Mouse (Mus musculus): ENCODE measurements at regions not wholly inside any gene's neighbourhood (a gene's known extent, or its start where the extent isn't known, plus 50 kb on each side); places are given as distances from the start of the nearest gene placed in this dataset.

- no peak for DNase-seq (ENCODE audit: low read depth)
Measured at GRCm38 (mm10) chr10:97249760-97250159, 229.6 kb upstream of the Dcn start.

DNA sequence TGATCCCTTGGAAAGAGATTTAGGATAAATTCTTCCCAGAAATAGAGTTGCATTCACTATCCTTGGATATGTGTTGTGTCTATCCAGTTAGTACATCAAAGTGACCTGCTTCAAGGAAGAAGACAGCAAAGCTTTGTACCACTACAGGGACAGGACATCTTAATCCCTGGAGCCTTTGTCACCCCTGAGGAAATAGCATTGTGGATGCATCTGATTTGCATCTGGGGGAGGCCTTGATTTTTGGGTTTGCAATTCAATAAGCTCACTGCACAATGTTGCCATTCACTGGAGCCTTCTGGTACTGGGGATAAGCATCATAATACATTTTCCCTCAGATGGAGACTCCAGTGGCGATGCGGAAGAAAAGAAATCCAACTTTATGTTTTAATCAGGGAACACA, 229.2 kb upstream of the Dcn start:
- DNase-seq (ENCODE audit: low read depth), result no peak

- DNase-seq (ENCODE audit: low read depth), result no peak
Measured at GRCm38 (mm10) chr10:97265959-97266517, 213.4 kb upstream of the Dcn start.

GRCm38 (mm10) chr10:97282416-97282815, 197.0 kb upstream of the Dcn start:
- no peak for DNase-seq (ENCODE audit: low read depth)

GRCm38 (mm10) chr10:97282841-97283496, 196.4 kb upstream of the Dcn start:
- DNase-seq (ENCODE audit: low read depth), result no peak

- DNase-seq (ENCODE audit: low read depth), result no peak
Measured at GRCm38 (mm10) chr10:97304791-97305355, 174.5 kb upstream of the Dcn start.

GRCm38 (mm10) chr10:97309580-97309979, 169.8 kb upstream of the Dcn start:
- DNase-seq (ENCODE audit: low read depth), result no peak

DNA sequence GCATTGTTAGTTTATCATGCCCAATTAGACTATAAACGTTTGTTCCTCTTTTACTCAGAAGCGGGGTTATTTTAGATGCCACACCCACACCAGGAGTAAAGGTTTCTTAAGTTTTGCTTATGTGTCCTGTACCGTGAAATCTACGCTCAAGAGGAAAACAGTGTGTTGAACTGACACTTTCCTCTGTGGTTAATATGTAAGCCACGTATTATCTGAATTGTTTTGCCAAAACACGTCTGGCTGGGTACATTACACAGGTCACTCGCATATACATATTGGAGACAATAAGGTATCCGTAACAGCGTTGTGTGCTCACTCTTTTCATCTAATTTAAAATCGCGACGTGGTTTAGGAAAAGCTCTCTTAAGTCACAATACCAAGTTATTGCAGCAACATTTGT, 166.9 kb upstream of the Dcn start:
- no peak for DNase-seq (ENCODE audit: low read depth)

GRCm38 (mm10) chr10:97312978-97313377, 166.4 kb upstream of the Dcn start:
- peak; percentile 96 for DNase-seq (ENCODE audit: low read depth)

GRCm38 (mm10) chr10:97313407-97313901, 166.0 kb upstream of the Dcn start:
- DNase-seq (ENCODE audit: low read depth), result peak; percentile 94

- no peak for DNase-seq (ENCODE audit: low read depth)
Measured at GRCm38 (mm10) chr10:97332639-97333038, 146.8 kb upstream of the Dcn start.

DNA sequence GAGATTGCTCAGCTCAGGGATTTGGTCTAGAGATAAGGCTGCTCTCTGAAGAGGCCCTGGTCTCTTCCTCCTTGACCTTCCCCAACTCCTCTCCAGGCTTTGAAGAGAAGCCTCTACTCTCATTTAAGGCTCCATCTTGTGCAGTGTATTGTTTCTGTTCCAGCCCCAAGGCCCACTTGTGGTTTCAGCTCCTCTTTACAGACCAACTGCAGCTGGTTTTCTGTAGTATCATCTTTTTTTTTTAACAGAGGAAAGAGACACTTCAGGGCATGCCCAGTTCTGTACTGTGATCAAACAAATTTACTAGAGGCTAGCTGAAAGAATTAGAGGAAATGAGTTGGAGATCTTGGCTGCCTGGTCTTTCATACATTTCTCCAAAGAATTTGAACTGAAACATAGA, 145.4 kb upstream of the Dcn start:
- no peak for DNase-seq (ENCODE audit: low read depth)

DNA sequence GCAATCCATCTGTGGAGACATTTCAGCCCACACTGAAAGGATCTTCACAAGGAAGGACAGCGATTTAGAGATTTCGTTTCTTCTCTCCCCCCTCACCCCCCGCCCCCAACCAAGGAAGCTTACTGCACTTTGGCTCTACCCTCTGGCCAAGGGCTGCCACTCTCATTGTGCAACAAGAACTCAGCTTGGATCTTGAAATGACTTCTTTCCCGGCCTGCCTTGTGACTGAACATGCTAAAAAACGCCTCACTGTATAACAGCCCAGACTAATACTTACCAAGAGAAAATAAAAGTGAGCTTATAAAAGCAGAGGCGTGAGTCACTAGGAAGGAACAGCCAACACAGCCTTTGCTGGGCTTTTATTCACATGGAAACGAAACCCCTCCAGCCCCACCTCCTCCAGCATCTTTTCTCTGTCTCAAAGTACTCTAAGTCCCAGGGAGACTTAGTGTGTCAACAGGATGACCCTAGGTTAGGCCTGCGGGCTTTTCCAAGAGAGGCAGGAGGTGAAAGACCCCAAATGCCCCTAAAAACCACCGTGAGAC, 144.7 kb upstream of the Dcn start:
- DNase-seq (ENCODE audit: low read depth), result no peak

DNA sequence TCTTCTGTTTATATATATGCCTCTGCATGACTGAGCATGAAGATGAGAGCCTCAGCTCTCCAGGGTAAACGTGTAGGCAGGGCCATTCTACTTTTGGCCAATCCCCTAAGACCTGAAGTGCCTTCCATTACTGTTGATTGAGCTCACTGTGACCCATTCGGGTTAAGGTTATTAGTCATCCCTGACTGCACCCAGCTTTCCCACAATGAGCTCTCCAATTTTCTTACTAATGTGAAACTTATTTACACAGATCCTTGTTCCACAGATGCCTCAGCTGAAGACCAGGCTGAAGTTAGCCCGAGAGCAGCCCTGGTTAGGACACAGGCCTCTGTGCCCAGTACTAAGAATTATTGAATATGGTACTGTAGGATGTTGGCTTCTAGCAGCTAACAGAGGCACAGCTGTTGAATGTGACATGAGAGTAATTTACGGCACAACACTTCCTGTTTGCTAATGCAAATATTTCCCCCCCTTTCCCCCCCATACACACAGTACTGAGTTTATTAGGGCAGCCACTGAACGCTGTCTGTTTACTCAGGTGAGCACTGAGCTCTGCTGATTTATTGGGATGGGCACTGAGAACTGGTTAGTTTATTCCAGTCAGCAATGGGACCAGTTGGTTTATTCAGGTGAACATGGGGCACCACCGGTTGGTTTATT, 141.2 kb upstream of the Dcn start:
- DNase-seq (ENCODE audit: low read depth), result no peak

DNA sequence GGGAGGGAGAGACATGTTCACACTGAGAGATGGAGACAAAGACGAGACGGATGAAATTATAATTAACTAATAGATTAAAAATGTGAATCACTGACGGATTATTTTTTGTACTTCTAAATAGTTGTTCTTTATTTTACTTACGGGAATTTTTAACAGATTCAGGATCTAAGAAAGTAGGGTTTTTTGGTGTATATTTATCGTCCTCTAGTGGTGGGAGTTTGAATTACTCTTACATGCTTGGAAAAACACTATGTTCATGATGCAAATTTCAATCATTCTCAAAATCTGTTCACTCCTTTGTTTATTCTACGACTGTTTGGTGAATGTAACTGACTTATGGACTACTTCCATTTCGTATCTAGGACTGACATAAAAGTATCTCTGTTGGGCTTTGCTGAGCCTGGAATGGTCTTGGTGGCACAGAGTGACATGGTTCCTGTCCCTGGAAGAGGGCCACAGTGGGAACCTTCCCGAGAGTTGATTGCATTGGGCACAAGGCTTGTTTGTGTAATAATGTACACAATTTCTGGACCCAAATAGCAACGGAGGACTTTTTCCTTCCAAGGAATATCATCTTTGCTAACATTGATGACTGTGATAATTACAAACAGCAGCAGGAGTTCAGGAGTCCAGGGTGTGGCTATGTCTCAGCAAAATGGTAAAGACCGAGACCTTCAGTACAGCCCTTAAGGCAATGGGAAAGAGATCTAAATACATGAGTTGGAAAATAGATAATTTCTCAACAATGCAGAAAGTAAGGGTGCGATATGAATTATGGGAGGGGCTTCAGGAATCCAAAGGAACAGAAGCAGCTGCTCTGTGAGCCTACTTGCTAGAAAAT, 139.3 kb upstream of the Dcn start:
- DNase-seq (ENCODE audit: low read depth), result peak; percentile 65

DNA sequence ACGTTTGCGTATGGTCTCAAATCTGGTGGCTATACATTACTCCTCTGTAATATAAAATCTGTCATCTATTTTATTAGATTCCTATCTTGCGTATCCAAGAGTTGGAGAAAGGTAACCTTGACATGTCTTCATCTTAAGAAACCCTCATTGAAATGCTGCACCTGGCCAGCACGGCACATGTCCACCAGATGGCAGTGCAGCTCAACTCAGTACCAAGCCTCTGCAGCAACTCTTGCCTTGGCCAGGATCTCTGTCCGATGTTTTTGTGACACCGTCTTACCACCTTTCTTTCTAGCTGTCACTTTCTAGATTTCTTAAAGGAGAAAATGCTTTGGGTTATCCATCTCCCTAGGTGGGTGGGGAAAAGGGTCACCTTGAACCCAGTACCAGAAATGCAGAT, 134.1 kb upstream of the Dcn start:
- DNase-seq (ENCODE audit: low read depth), result peak; percentile 69

GRCm38 (mm10) chr10:97346949-97347348, 132.5 kb upstream of the Dcn start:
- no peak for DNase-seq (ENCODE audit: low read depth)

GRCm38 (mm10) chr10:97368625-97369024, 110.8 kb upstream of the Dcn start:
- no peak for DNase-seq (ENCODE audit: low read depth)

DNA sequence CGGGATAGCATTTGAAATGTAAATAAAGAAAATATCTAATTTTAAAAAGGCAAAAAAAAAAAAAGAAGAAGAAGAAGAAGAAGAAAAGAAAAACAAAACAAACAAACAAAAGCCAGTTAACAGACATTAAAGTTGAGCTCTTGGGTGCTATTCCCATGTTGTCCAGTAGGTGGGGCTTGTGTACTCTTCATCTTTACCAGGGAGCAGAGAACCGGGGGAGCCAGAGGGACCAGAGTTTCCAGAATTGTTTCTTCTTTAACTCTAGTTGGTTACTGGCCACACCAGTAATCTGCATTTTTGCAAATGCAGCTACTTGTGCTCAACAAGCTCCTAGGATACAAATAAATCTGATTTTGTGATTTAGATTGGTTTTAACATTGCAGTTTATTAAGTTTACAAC, 103.6 kb upstream of the Dcn start:
- peak; percentile 74 for DNase-seq (ENCODE audit: low read depth)

DNA sequence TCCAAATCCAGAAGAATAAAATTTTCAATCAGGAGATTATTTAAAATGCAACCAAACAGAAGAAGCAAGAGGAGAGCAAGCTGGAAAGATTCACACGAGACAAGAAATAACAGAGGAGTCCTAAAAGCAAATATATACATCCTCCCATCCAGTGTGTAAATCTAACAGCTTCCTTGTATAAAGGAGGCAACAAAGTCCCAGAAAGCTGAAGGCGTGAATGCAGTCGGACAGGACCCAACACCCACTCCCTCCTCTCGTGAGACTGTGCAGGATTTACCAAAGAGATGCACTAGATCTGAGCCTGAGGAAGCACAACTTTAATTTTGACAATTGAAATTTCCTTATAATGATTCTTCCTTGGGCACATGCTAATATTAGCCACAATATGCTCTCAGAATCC, 103.0 kb upstream of the Dcn start:
- no peak for DNase-seq (ENCODE audit: low read depth)

- no peak for DNase-seq (ENCODE audit: low read depth)
Measured at GRCm38 (mm10) chr10:97381586-97381985, 97.8 kb upstream of the Dcn start.

DNA sequence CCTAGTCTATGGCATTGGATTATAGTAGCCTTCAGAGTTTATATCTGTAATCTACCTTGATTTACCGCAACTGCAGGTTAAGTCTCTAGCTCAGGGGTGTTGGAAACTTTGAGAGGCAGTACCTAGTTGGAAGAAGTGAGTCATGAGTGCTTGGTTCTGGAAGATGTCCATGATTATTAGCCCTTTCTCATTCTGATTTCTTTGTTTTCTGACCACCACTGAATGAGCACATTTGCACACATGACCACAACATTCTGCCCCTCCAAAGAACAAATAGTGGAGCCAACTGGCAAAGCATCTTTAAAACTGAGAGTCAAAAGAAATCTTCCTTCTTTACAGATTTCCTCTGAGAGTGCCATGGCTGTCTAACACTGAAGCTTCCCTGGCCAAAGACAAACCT, 95.5 kb upstream of the Dcn start:
- DNase-seq (ENCODE audit: low read depth), result no peak

Data from induced T-regulatory cell, adult 2 months (primary cell).